Comparison of ENCODE assay signal across 7 mouse cellular contexts in the genomic region with DNA sequence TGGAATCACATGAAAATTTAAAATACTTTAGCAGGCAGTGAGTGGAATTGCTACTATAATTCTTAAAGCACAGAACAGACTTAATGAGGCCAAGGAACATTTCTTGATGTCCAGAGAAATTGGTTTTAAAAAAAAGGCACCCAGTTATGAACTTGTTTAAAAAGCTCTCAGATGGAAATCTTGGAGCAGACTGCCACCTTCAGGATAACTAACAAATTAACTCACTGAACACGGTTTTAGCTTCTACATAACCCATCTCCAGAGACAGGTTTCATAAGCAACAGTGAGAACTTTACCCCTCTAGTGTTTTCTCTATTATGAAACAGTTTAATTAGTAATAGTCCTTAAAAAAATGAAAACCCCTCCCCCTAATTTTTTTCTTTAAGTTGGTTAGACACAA. TPM values are rescaled to one million over a fixed set of nuclear protein-coding genes. Genes with fewer than 3 reads are reported as not detected.
DNase-seq lines count a peak whose midpoint lies in the region; ATAC-seq and TF ChIP-seq lines count a peak whose summit lies in the region.

No protein-coding gene starts in this region.

- peaks cover 10% of the 10 kb centered on the region for H3K36me3 ChIP-seq in liver, adult 2 months (ENCODE audit: control insufficient read depth, insufficient read depth, low read length)
- H3K36me3 ChIP-seq in embryonic facial prominence, embryonic 11.5 days (replicated peaks; ENCODE audit: control insufficient read depth, insufficient read depth, low read depth, low read length), result peaks cover 3% of the 10 kb centered on the region; the same call in 1 of the 2 replicates
- 0 out of 2 replicates have a peak, but pooled peaks cover 3% of the 10 kb centered on the region for H3K36me3 ChIP-seq in kidney, postnatal 0 days (ENCODE audit: insufficient read depth, low read length)
- H3K36me3 ChIP-seq in megakaryocyte, embryonic 14.5 days (replicated peaks; ENCODE audit: low read length), result peaks cover 16% of the 10 kb centered on the region

- no peak for TF ChIP-seq POLR2A in liver, adult 2 months (IDR thresholded peaks at IDR 0.05; ENCODE audit: extremely low read depth, insufficient read depth, low read length)

- no peak overlapping the region for H3K4me2 ChIP-seq in embryonic facial prominence, embryonic 11.5 days (ENCODE audit: low read depth, low read length)
- peak overlapping the region; percentile 60; the same call in 1 of the 2 replicates for H3K4me2 ChIP-seq in kidney, postnatal 0 days (ENCODE audit: low read length)

- H3K9me3 ChIP-seq in embryonic facial prominence, embryonic 11.5 days (replicated peaks; ENCODE audit: control insufficient read depth, low read length), result no peaks in the 10 kb centered on the region
- H3K9me3 ChIP-seq in kidney, postnatal 0 days (replicated peaks; ENCODE audit: low read length), result no peaks in the 10 kb centered on the region
- H3K9me3 ChIP-seq in megakaryocyte, embryonic 14.5 days, result 0 out of 2 replicates have a peak, but pooled peaks cover 4% of the 10 kb centered on the region

- 0% methylated on average over 1 of the region's 1 CpGs for WGBS in liver, adult 2 months
- 0% methylated on average over 1 of the region's 1 CpGs for WGBS in embryonic facial prominence, embryonic 11.5 days
- 0% methylated on average over 1 of the region's 1 CpGs for WGBS in kidney, postnatal 0 days

- peak; percentile 95 for DNase-seq in liver, adult 2 months (ENCODE audit: extremely low read depth, low read depth, low spot score)
- DNase-seq in liver (no peak), ZHBTc4 (ENCODE audit: low read depth, low spot score) (peak; percentile 65)
- DNase-seq in embryonic facial prominence, embryonic 11.5 days (ENCODE audit: low spot score), result peak; percentile 75
- peak; percentile 91 for DNase-seq in kidney, postnatal 0 days (ENCODE audit: low spot score)
- no peak for DNase-seq in spleen, postnatal 10 days (ENCODE audit: low spot score in 2 of 2)

- ATAC-seq in embryonic facial prominence, embryonic 11.5 days (replicated peaks; ENCODE audit: insufficient number of reproducible peaks, low FRiP score, low TSS enrichment, low read depth), result no peak
- 0 out of 2 replicates have a peak, but pooled peaks have one; percentile 20 for ATAC-seq in kidney, postnatal 0 days (replicated peaks; ENCODE audit: low FRiP score, low read depth)

- no peak overlapping the region; the same call in 1 of the 2 replicates for H3K27ac ChIP-seq in liver, adult 2 months (replicated peaks; ENCODE audit: insufficient read depth, low read depth, low read length)
- no peak overlapping the region for H3K27ac ChIP-seq in embryonic facial prominence, embryonic 11.5 days (replicated peaks; ENCODE audit: low read depth, low read length)
- H3K27ac ChIP-seq in kidney, postnatal 0 days, result no peak overlapping the region

- H3K4me3 ChIP-seq in liver, adult 2 months (ENCODE audit: insufficient read depth, low read depth, low read length), result no peak overlapping the region; the same call in 1 of the 2 replicates
- H3K4me3 ChIP-seq in embryonic facial prominence, embryonic 11.5 days (ENCODE audit: low read depth, low read length), result no peak overlapping the region
- H3K4me3 ChIP-seq in kidney, postnatal 0 days (replicated peaks; ENCODE audit: low read depth, low read length), result no peak overlapping the region
- peak overlapping the region; percentile 98 for H3K4me3 ChIP-seq in megakaryocyte, embryonic 14.5 days (replicated peaks)

- H3K4me1 ChIP-seq in liver, adult 2 months (ENCODE audit: control insufficient read depth, insufficient read depth, low read length), result peaks cover 10% of the 10 kb centered on the region
- no peaks in the 10 kb centered on the region for H3K4me1 ChIP-seq in embryonic facial prominence, embryonic 11.5 days (ENCODE audit: control insufficient read depth, insufficient read depth, low read length)
- H3K4me1 ChIP-seq in kidney, postnatal 0 days (replicated peaks; ENCODE audit: insufficient read depth, low read length), result peaks cover 5% of the 10 kb centered on the region; the same call in 1 of the 2 replicates
- peaks cover 12% of the 10 kb centered on the region for H3K4me1 ChIP-seq in megakaryocyte, embryonic 14.5 days

- no peaks in the 10 kb centered on the region for H3K27me3 ChIP-seq in liver, adult 2 months (ENCODE audit: control insufficient read depth, insufficient read depth, low read length)
- no peaks in the 10 kb centered on the region for H3K27me3 ChIP-seq in embryonic facial prominence, embryonic 11.5 days (ENCODE audit: control insufficient read depth, insufficient read depth, low read length)
- H3K27me3 ChIP-seq in kidney, postnatal 0 days (ENCODE audit: insufficient read depth, low read length), result no peaks in the 10 kb centered on the region
- no peaks in the 10 kb centered on the region for H3K27me3 ChIP-seq in megakaryocyte, embryonic 14.5 days (replicated peaks)

- peak; percentile 56 for TF ChIP-seq CTCF in liver, adult 2 months (IDR thresholded peaks at IDR 0.05; ENCODE audit: low read depth, low read length)
- TF ChIP-seq CTCF in kidney, postnatal 0 days (IDR thresholded peaks at IDR 0.05; ENCODE audit: low read depth), result peak; percentile 73

- H3K9ac ChIP-seq in liver, adult 2 months (ENCODE audit: low read depth, low read length), result no peak overlapping the region
- no peak overlapping the region for H3K9ac ChIP-seq in embryonic facial prominence, embryonic 11.5 days (replicated peaks; ENCODE audit: low read length)
- no peak overlapping the region for H3K9ac ChIP-seq in kidney, postnatal 0 days (ENCODE audit: low read depth, low read length)

- peaks cover 2% of the 10 kb centered on the region; the same call in 1 of the 2 replicates for H3K79me2 ChIP-seq in liver, adult 2 months (ENCODE audit: control insufficient read depth, insufficient read depth, low read length)

RNA-seq across cellular contexts. Expression of gene Ndufaf4, which starts 1.1 kb away (rescaled TPM):
- 10.8 and 12.7 TPM in 2 replicates for total RNA-seq in liver, adult 2 months (2014; rRNA removed)
- 3.4 and 4.0 TPM in 2 replicates for polyA plus RNA-seq in liver, adult 2 months (2012; rRNA removed)
- 74.2 and 75.5 TPM in 2 replicates for polyA plus RNA-seq in embryonic facial prominence, embryonic 11.5 days (2014; fragmentation: Nextera tagmentation; extraction: Ambion mirVana)
- 76.3 and 87.6 TPM in 2 replicates for polyA plus RNA-seq in kidney, postnatal 0 days (2015; fragmentation: Nextera tagmentation; extraction: Ambion mirVana)
- 1.7 and 10.1 TPM in 2 replicates for polyA plus RNA-seq in megakaryocyte, embryonic 14.5 days (2012; ENCODE audit: insufficient read depth, low replicate concordance)

RNA-seq across cellular contexts. Expression of gene Klhl32, which starts 45.9 kb away (rescaled TPM):
- total RNA-seq in liver, adult 2 months (2014; rRNA removed), result 0.07 and 0.18 TPM in 2 replicates
- polyA plus RNA-seq in liver, adult 2 months (2012; rRNA removed), result 0.05 TPM in 1 of 2 replicates, not detected in the other
- polyA plus RNA-seq in embryonic facial prominence, embryonic 11.5 days (2014; fragmentation: Nextera tagmentation; extraction: Ambion mirVana), result 1.7 and 2.6 TPM in 2 replicates
- polyA plus RNA-seq in kidney, postnatal 0 days (2015; fragmentation: Nextera tagmentation; extraction: Ambion mirVana), result 2.4 and 3.0 TPM in 2 replicates
- 0.07 and 4.4 TPM in 2 replicates for polyA plus RNA-seq in megakaryocyte, embryonic 14.5 days (2012; ENCODE audit: insufficient read depth, low replicate concordance)

Comparison
In these comparisons a context has a peak if more than half of its experiments do, and no peak if none do; other contexts are left out.
1. DNase-seq: peak in liver, adult 2 months (single experiment), ZHBTc4 (single experiment), embryonic facial prominence, embryonic 11.5 days (single experiment) and kidney, postnatal 0 days (single experiment); none in liver (single experiment) and spleen, postnatal 10 days (0 of 2).